Mouse (Mus musculus) kidney, embryonic 14.5 days (tissue): Measurements from ENCODE around the gene Usp21. TPM values are rescaled to one million over a fixed set of nuclear protein-coding genes. Genes with fewer than 3 reads are reported as not detected.

ENCODE experiments used
- ATAC-seq: fragments of 200-750 bp; cut with Nextera tagmentation; 2 replicates; pipeline ENCODE4 v1.8.0; 2017; ENCODE audit warnings: moderate number of reproducible peaks, mild to moderate bottlenecking, moderate TSS enrichment, moderate library complexity; ENCODE audit not compliant: low FRiP score, low TSS enrichment
- H3K27ac ChIP-seq: fragments of 300-500 bp; sonication (generic); 2 replicates; pipeline ENCODE4 v1.5.1; 2014; ENCODE audit warnings: low read depth, mild to moderate bottlenecking, low read length, moderate library complexity, mixed read lengths
- H3K27me3 ChIP-seq: fragments of 300-500 bp; sonication (generic); 2 replicates; pipeline ENCODE4 v1.6.1; 2014; ENCODE audit warnings: mild to moderate bottlenecking, low read length; ENCODE audit not compliant: control insufficient read depth, insufficient read depth
- H3K36me3 ChIP-seq: fragments of 300-500 bp; sonication (generic); 2 replicates; pipeline ENCODE4 v1.6.1; 2014; ENCODE audit warnings: low read length, mixed read lengths; ENCODE audit not compliant: control insufficient read depth, insufficient read depth
- H3K4me1 ChIP-seq: fragments of 300-500 bp; sonication (generic); 2 replicates; pipeline ENCODE4 v1.6.1; 2014; ENCODE audit warnings: low read length, mixed read lengths; ENCODE audit not compliant: control insufficient read depth, insufficient read depth
- H3K4me2 ChIP-seq: fragments of 300-500 bp; sonication (generic); replicated peaks from 2 replicates; pipeline ENCODE4 v1.6.1; 2014; ENCODE audit warnings: low read depth, mild to moderate bottlenecking, low read length
- H3K4me3 ChIP-seq: fragments of 300-500 bp; sonication (generic); 2 replicates; pipeline ENCODE4 v1.5.1; 2014; ENCODE audit warnings: mild to moderate bottlenecking, low read length
- H3K9ac ChIP-seq: fragments of 300-500 bp; sonication (generic); 2 replicates; pipeline ENCODE4 v1.6.1; 2014; ENCODE audit warnings: low read depth, mild to moderate bottlenecking, low read length, moderate library complexity
- H3K9me3 ChIP-seq: fragments of 300-500 bp; sonication (generic); 2 replicates; pipeline ENCODE4 v1.6.1; 2016; ENCODE audit warnings: low read length; ENCODE audit not compliant: control insufficient read depth
- WGBS: fragments of 180-500 bp; shearing (Covaris S2); extraction: QIAGEN DNeasy Blood & Tissue Kit; methylation state at CpG from one replicate; pipeline ENCODE4 v1.1.7; 2014; 5-methylcytosine and 5-hydroxymethylcytosine counted together
- polyA plus RNA-seq: library from polyadenylated mRNA; unstranded; fragments of >200 nt; fragmentation: Nextera tagmentation; extraction: Ambion mirVana; gene quantifications from 2 replicates; pipeline ENCODE4 v1.2.1, GENCODE M21; 2014

Gene Usp21
- polyA plus RNA-seq, 1 experiment from 2014 or later: 87.9 TPM

GRCm38 (mm10) chr1:171234126-171234525 lies 53.7 kb downstream of the Usp21 start, which contains the start of gene Fcer1g:
Gene Fcer1g, minus strand, starts transcription at chr1:171234365.
- H3K36me3 ChIP-seq: peaks cover 61% of the 10 kb centered on the region
- WGBS: 88% methylated on average over 14 of the region's 14 CpGs
- no peak for ATAC-seq
- H3K9ac ChIP-seq: no peak within 1 kb of the TSS
- no peak within 1 kb of the TSS for H3K4me2 ChIP-seq
- 0 out of 2 replicates have a peak, but pooled peaks cover 5% of the 10 kb centered on the region for H3K4me1 ChIP-seq
- no peaks in the 10 kb centered on the region for H3K9me3 ChIP-seq
- no peaks in the 10 kb centered on the region for H3K27me3 ChIP-seq
- no peak within 1 kb of the TSS for H3K27ac ChIP-seq
- no peak within 1 kb of the TSS for H3K4me3 ChIP-seq

- Histone ChIP-seq H3K9ac (no peak overlapping the region), H3K27me3 (no peaks in the 10 kb centered on the region), H3K4me3 (no peak overlapping the region), H3K36me3 (peaks cover 50% of the 10 kb centered on the region), H3K4me1 (0 out of 2 replicates have a peak, but pooled peaks cover 5% of the 10 kb centered on the region), H3K27ac (no peak overlapping the region), H3K9me3 (no peaks in the 10 kb centered on the region), H3K4me2 (no peak overlapping the region)
- no peak for ATAC-seq
- whole genome bisulfite sequencing: 88% methylated on average over 12 of the region's 12 CpGs
These were observed 54.7 kb downstream of the Usp21 start for GRCm38 (mm10) chr1:171232800-171233730.

GRCm38 (mm10) chr1:171232348-171232747 lies 55.4 kb downstream of the Usp21 start:
- H3K9ac ChIP-seq: no peak overlapping the region
- WGBS: 87% methylated on average over 5 of the region's 5 CpGs
- H3K27me3 ChIP-seq: no peaks in the 10 kb centered on the region
- H3K36me3 ChIP-seq: peaks cover 43% of the 10 kb centered on the region
- 0 out of 2 replicates have a peak, but pooled peaks cover 5% of the 10 kb centered on the region for H3K4me1 ChIP-seq
- no peaks in the 10 kb centered on the region for H3K9me3 ChIP-seq
- no peak for ATAC-seq
- H3K4me2 ChIP-seq: no peak overlapping the region
- no peak overlapping the region for H3K27ac ChIP-seq
- no peak overlapping the region for H3K4me3 ChIP-seq

Other genes with a start within 250 kb of the Usp21 start
- gene Fcgr3, start 223.1 kb downstream of the Usp21 start, polyA plus RNA-seq: 7.0 and 7.9 TPM in 2 replicates
- 2.9 and 3.8 TPM in 2 replicates for gene Cfap126, start 174.1 kb downstream of the Usp21 start, polyA plus RNA-seq
- 291 and 322 TPM in 2 replicates for gene Sdhc, start 137.4 kb downstream of the Usp21 start, polyA plus RNA-seq
- gene Mpz, start 137.3 kb downstream of the Usp21 start, polyA plus RNA-seq: 0.24 TPM in 1 of 2 replicates, not detected in the other
- gene Pcp4l1, start 91.7 kb downstream of the Usp21 start, polyA plus RNA-seq: 2.1 and 2.6 TPM in 2 replicates
- gene Nr1i3, start 74.0 kb downstream of the Usp21 start, polyA plus RNA-seq: 0.24 and 0.27 TPM in 2 replicates
- gene Tomm40l, start 65.5 kb downstream of the Usp21 start, polyA plus RNA-seq: 31.3 and 36.4 TPM in 2 replicates
- 3.5 and 5.7 TPM in 2 replicates for gene Apoa2, start 62.9 kb downstream of the Usp21 start, polyA plus RNA-seq
- 30.7 and 32.1 TPM in 2 replicates for gene Fcer1g, start 53.6 kb downstream of the Usp21 start, polyA plus RNA-seq
- gene Adamts4, start 37.6 kb downstream of the Usp21 start, polyA plus RNA-seq: 4.1 and 6.9 TPM in 2 replicates
- gene Ndufs2, start 36.6 kb downstream of the Usp21 start, polyA plus RNA-seq: 229 and 293 TPM in 2 replicates
- gene B4galt3, start 17.7 kb downstream of the Usp21 start, polyA plus RNA-seq: 69.9 and 79.2 TPM in 2 replicates
- gene Ppox, start 6.8 kb downstream of the Usp21 start, polyA plus RNA-seq: 43.7 and 58.1 TPM in 2 replicates
- gene Ufc1, start 7.0 kb upstream of the Usp21 start, polyA plus RNA-seq: 114 and 123 TPM in 2 replicates
- 38.8 and 47.1 TPM in 2 replicates for gene Dedd, start 41.2 kb upstream of the Usp21 start, polyA plus RNA-seq
- 33.7 and 34.5 TPM in 2 replicates for gene Nit1, start 57.7 kb upstream of the Usp21 start, polyA plus RNA-seq
- 53.7 and 103 TPM in 2 replicates for gene Pfdn2, start 57.7 kb upstream of the Usp21 start, polyA plus RNA-seq
- 2.2 and 2.4 TPM in 2 replicates for gene Klhdc9, start 72.8 kb upstream of the Usp21 start, polyA plus RNA-seq
- gene Nectin4, start 82.1 kb upstream of the Usp21 start, polyA plus RNA-seq: 1.0 and 2.6 TPM in 2 replicates
- 0.69 and 0.81 TPM in 2 replicates for gene Arhgap30, start 101.0 kb upstream of the Usp21 start, polyA plus RNA-seq
- 85.4 and 86.4 TPM in 2 replicates for gene Usf1, start 123.3 kb upstream of the Usp21 start, polyA plus RNA-seq
- gene Tstd1, start 130.9 kb upstream of the Usp21 start, polyA plus RNA-seq: 2.2 and 4.0 TPM in 2 replicates
- gene F11r, start 149.5 kb upstream of the Usp21 start, polyA plus RNA-seq: 96.4 and 127 TPM in 2 replicates
- gene Alyref2, start 215.5 kb upstream of the Usp21 start, polyA plus RNA-seq: 10.3 and 14.7 TPM in 2 replicates
- gene Itln1, start 247.3 kb upstream of the Usp21 start, polyA plus RNA-seq: not detected in 2 replicates